Mouse (Mus musculus): ENCODE measurements around the gene Telo2.

- no peak for TF ChIP-seq CTCF (IDR thresholded peaks at IDR 0.05; ENCODE audit: extremely low read depth, insufficient read length, insufficient replicate concordance, low read depth, low read length)
- no peak for TF ChIP-seq POLR2A (IDR thresholded peaks at IDR 0.05; ENCODE audit: low read depth, low read length)
These were observed 15.7 kb downstream of the Telo2 start for GRCm38 (mm10) chr17:25100052-25100451.

Data from small intestine, adult 2 months (tissue).